Mouse (Mus musculus) forebrain, embryonic 16.5 days (tissue): ENCODE measurements around the gene Kcnj12. TPM values are rescaled to one million over a fixed set of nuclear protein-coding genes. Genes with fewer than 3 reads are reported as not detected.

Experiments
- ATAC-seq: fragments of 200-750 bp; cut with Nextera tagmentation; 2 replicates; pipeline ENCODE4 v1.8.0; 2017; ENCODE audit warnings: mild to moderate bottlenecking, moderate library complexity
- H3K27ac ChIP-seq: fragments of 300-500 bp; sonication (generic); 2 replicates; pipeline ENCODE4 v1.5.1; 2014; ENCODE audit warnings: low read length, control low read depth
- H3K27me3 ChIP-seq: fragments of 300-500 bp; sonication (generic); replicated peaks from 2 replicates; pipeline ENCODE4 v1.6.1; 2014; ENCODE audit warnings: low read length; ENCODE audit not compliant: control insufficient read depth, insufficient read depth
- H3K36me3 ChIP-seq: fragments of 300-500 bp; sonication (generic); 2 replicates; pipeline ENCODE4 v1.6.1; 2014; ENCODE audit not compliant: control insufficient read depth, insufficient read depth
- H3K4me1 ChIP-seq: fragments of 300-500 bp; sonication (generic); replicated peaks from 2 replicates; pipeline ENCODE4 v1.6.1; 2014; ENCODE audit warnings: low read length; ENCODE audit not compliant: control insufficient read depth, insufficient read depth
- H3K4me2 ChIP-seq: fragments of 300-500 bp; sonication (generic); 2 replicates; pipeline ENCODE4 v1.6.1; 2014; ENCODE audit warnings: mild to moderate bottlenecking, low read length, control low read depth
- H3K4me3 ChIP-seq: fragments of 300-500 bp; sonication (generic); replicated peaks from 2 replicates; pipeline ENCODE4 v1.5.1; 2014; ENCODE audit warnings: mild to moderate bottlenecking, low read length, control low read depth
- H3K9ac ChIP-seq: fragments of 300-500 bp; sonication (generic); replicated peaks from 2 replicates; pipeline ENCODE4 v1.6.1; 2014; ENCODE audit warnings: low read depth, low read length, control low read depth
- H3K9me3 ChIP-seq: fragments of 300-500 bp; sonication (generic); 2 replicates; pipeline ENCODE4 v1.6.1; 2016; ENCODE audit warnings: low read length; ENCODE audit not compliant: control insufficient read depth
- WGBS: fragments of 180-500 bp; shearing (Covaris S2); extraction: QIAGEN DNeasy Blood & Tissue Kit; methylation state at CpG from one replicate; pipeline ENCODE4 v1.1.7; 2014; 5-methylcytosine and 5-hydroxymethylcytosine counted together
- polyA plus RNA-seq: library from polyadenylated mRNA; unstranded; fragments of >200 nt; fragmentation: Nextera tagmentation; extraction: Ambion mirVana; gene quantifications from 2 replicates; pipeline ENCODE4 v1.2.1, GENCODE M21; 2015

The Kcnj12 gene
- polyA plus RNA-seq, 1 experiment from 2014 or later: 1.6 TPM

GRCm38 (mm10) chr11:61023416-61024200, 1.2 kb downstream of the Kcnj12 start:
- Histone ChIP-seq H3K9ac (no peak overlapping the region), H3K9me3 (no peaks in the 10 kb centered on the region), H3K4me2 (peak overlapping the region; percentile 62), H3K27me3 (peaks cover 41% of the 10 kb centered on the region), H3K4me3 (peak overlapping the region; percentile 57), H3K4me1 (peaks cover 5% of the 10 kb centered on the region; the same call in 1 of the 2 replicates), H3K36me3 (no peaks in the 10 kb centered on the region), H3K27ac (no peak overlapping the region)
- no peak for ATAC-seq
- 50% methylated on average over 9 of the region's 9 CpGs for WGBS

- Histone ChIP-seq H3K4me3 (no peak overlapping the region), H3K27ac (no peak overlapping the region), H3K4me2 (no peak overlapping the region), H3K9me3 (no peaks in the 10 kb centered on the region), H3K4me1 (peaks cover 5% of the 10 kb centered on the region; the same call in 1 of the 2 replicates), H3K36me3 (no peaks in the 10 kb centered on the region), H3K27me3 (peaks cover 41% of the 10 kb centered on the region), H3K9ac (no peak overlapping the region)
- ATAC-seq: no peak
- WGBS: 78% methylated on average over 6 of the region's 6 CpGs
Observed at GRCm38 (mm10) chr11:61024388-61024787, 2.0 kb downstream of the Kcnj12 start.

GRCm38 (mm10) chr11:61024996-61025395, 2.6 kb downstream of the Kcnj12 start:
- no peak overlapping the region for H3K9ac ChIP-seq
- no peak for ATAC-seq
- H3K36me3 ChIP-seq: no peaks in the 10 kb centered on the region
- H3K4me2 ChIP-seq: no peak overlapping the region
- no peaks in the 10 kb centered on the region for H3K9me3 ChIP-seq
- no peak overlapping the region for H3K27ac ChIP-seq
- peaks cover 41% of the 10 kb centered on the region for H3K27me3 ChIP-seq
- peaks cover 5% of the 10 kb centered on the region; the same call in 1 of the 2 replicates for H3K4me1 ChIP-seq
- 48% methylated on average over 6 of the region's 6 CpGs for WGBS
- H3K4me3 ChIP-seq: no peak overlapping the region

GRCm38 (mm10) chr11:61025594-61025993, 3.2 kb downstream of the Kcnj12 start:
- Histone ChIP-seq H3K4me1 (peaks cover 5% of the 10 kb centered on the region; the same call in 1 of the 2 replicates), H3K27me3 (peaks cover 35% of the 10 kb centered on the region), H3K4me2 (no peak overlapping the region), H3K9me3 (no peaks in the 10 kb centered on the region), H3K36me3 (no peaks in the 10 kb centered on the region), H3K9ac (no peak overlapping the region), H3K4me3 (no peak overlapping the region), H3K27ac (no peak overlapping the region)
- 82% methylated on average over 7 of the region's 7 CpGs for WGBS
- no peak for ATAC-seq

GRCm38 (mm10) chr11:61026381-61026780, 4.0 kb downstream of the Kcnj12 start:
- no peaks in the 10 kb centered on the region for H3K9me3 ChIP-seq
- no peak overlapping the region for H3K27ac ChIP-seq
- no peaks in the 10 kb centered on the region for H3K36me3 ChIP-seq
- H3K4me3 ChIP-seq: no peak overlapping the region
- no peak overlapping the region for H3K9ac ChIP-seq
- H3K4me1 ChIP-seq: peaks cover 5% of the 10 kb centered on the region; the same call in 1 of the 2 replicates
- H3K27me3 ChIP-seq: peaks cover 31% of the 10 kb centered on the region
- ATAC-seq: no peak
- no peak overlapping the region for H3K4me2 ChIP-seq
- WGBS: 76% methylated on average over 6 of the region's 6 CpGs

GRCm38 (mm10) chr11:61027160-61027559, 4.8 kb downstream of the Kcnj12 start:
- 79% methylated on average over 4 of the region's 4 CpGs for WGBS
- no peak overlapping the region for H3K27ac ChIP-seq
- no peaks in the 10 kb centered on the region for H3K36me3 ChIP-seq
- H3K9ac ChIP-seq: no peak overlapping the region
- H3K4me2 ChIP-seq: no peak overlapping the region
- no peak for ATAC-seq
- no peak overlapping the region for H3K4me3 ChIP-seq
- H3K9me3 ChIP-seq: no peaks in the 10 kb centered on the region
- H3K27me3 ChIP-seq: peaks cover 23% of the 10 kb centered on the region
- H3K4me1 ChIP-seq: peaks cover 2% of the 10 kb centered on the region; the same call in 1 of the 2 replicates

- H3K27ac ChIP-seq: no peak overlapping the region
- no peak for ATAC-seq
- no peaks in the 10 kb centered on the region for H3K36me3 ChIP-seq
- H3K9ac ChIP-seq: no peak overlapping the region
- no peaks in the 10 kb centered on the region; the same call in 1 of the 2 replicates for H3K4me1 ChIP-seq
- H3K4me2 ChIP-seq: no peak overlapping the region
- H3K9me3 ChIP-seq: no peaks in the 10 kb centered on the region
- H3K4me3 ChIP-seq: no peak overlapping the region
- WGBS: 68% methylated on average over 11 of the region's 11 CpGs
- peaks cover 11% of the 10 kb centered on the region for H3K27me3 ChIP-seq
Observed at GRCm38 (mm10) chr11:61028211-61028950, 6.0 kb downstream of the Kcnj12 start.

- ATAC-seq: no peak
- Histone ChIP-seq H3K4me3 (no peak overlapping the region), H3K36me3 (no peaks in the 10 kb centered on the region), H3K4me2 (no peak overlapping the region), H3K27me3 (peaks cover 3% of the 10 kb centered on the region), H3K9ac (no peak overlapping the region), H3K9me3 (no peaks in the 10 kb centered on the region), H3K4me1 (no peaks in the 10 kb centered on the region; the same call in 1 of the 2 replicates), H3K27ac (no peak overlapping the region)
- 57% methylated on average over 4 of the region's 4 CpGs for WGBS
Observed at GRCm38 (mm10) chr11:61029116-61029740, 6.9 kb downstream of the Kcnj12 start.
